Mouse (Mus musculus): ENCODE measurements at regions not wholly inside any gene's neighbourhood (a gene's known extent, or its start where the extent isn't known, plus 50 kb on each side); places are given as distances from the start of the nearest gene placed in this dataset.
A peak's percentile ranks its signal among the peaks of the same experiment; 100 is the strongest.

GRCm38 (mm10) chr4:140412312-140412930 lies 165.8 kb upstream of the Igsf21 start:
- H3K27ac ChIP-seq (ENCODE audit: low read depth): no peak overlapping the region
- H3K36me3 ChIP-seq (ENCODE audit: insufficient read depth): no peaks in the 10 kb centered on the region
- ATAC-seq (ENCODE audit: insufficient read depth): no peak
- WGBS: 42% methylated on average over 17 of the region's 17 CpGs
- H3K4me3 ChIP-seq (ENCODE audit: low read depth, low read length): no peak overlapping the region
- no peak overlapping the region for H3K4me2 ChIP-seq
- H3K9me3 ChIP-seq (ENCODE audit: low read depth, low read length): no peaks in the 10 kb centered on the region
- H3K4me1 ChIP-seq (ENCODE audit: insufficient read depth): no peaks in the 10 kb centered on the region
- DNase-seq: no peak
- no peak overlapping the region for H3K9ac ChIP-seq
- H3K27me3 ChIP-seq (ENCODE audit: insufficient read depth, low read length): no peaks in the 10 kb centered on the region
- no peak for TF ChIP-seq CTCF (IDR thresholded peaks at IDR 0.05; ENCODE audit: low read depth)

DNA sequence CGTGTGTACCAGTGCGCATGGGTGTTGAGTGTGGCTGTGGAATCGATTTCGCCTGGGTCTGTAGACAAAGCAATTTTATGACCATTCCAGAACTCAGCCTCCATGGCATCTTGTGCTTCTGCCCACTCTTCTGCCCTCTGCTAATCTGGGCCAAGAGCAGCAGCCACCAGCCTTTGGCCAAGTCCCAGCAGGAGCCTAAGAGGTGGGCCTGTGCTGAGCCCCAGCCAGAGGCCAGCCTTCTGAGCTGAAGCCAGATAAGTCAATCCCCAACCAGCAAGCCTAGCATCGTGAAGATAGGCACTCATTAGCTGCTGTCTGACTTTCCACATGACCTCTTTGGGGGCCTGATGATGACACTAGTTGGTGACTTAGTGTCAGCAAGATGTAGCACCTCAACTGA lies 161.9 kb upstream of the Igsf21 start:
- Histone ChIP-seq H3K27me3 (ENCODE audit: insufficient read depth, low read length) (no peaks in the 10 kb centered on the region), H3K9ac (no peak overlapping the region), H3K27ac (ENCODE audit: low read depth) (no peak overlapping the region), H3K36me3 (ENCODE audit: insufficient read depth) (no peaks in the 10 kb centered on the region), H3K4me2 (no peak overlapping the region), H3K9me3 (ENCODE audit: low read depth, low read length) (no peaks in the 10 kb centered on the region), H3K4me1 (ENCODE audit: insufficient read depth) (no peaks in the 10 kb centered on the region), H3K4me3 (ENCODE audit: low read depth, low read length) (no peak overlapping the region)
- DNase-seq (no peak), ATAC-seq (ENCODE audit: insufficient read depth) (no peak)
- TF ChIP-seq CTCF (IDR thresholded peaks at IDR 0.05; ENCODE audit: low read depth): no peak
- 89% methylated on average over 5 of the region's 5 CpGs for WGBS

- WGBS: 70% methylated on average over 4 of the region's 4 CpGs
- DNase-seq (no peak), ATAC-seq (ENCODE audit: insufficient read depth) (no peak)
- no peak overlapping the region for H3K9ac ChIP-seq
- H3K27ac ChIP-seq (ENCODE audit: low read depth): no peak overlapping the region
- no peak overlapping the region for H3K4me2 ChIP-seq
- H3K4me1 ChIP-seq (ENCODE audit: insufficient read depth): no peaks in the 10 kb centered on the region
- no peak for TF ChIP-seq CTCF (IDR thresholded peaks at IDR 0.05; ENCODE audit: low read depth)
- H3K9me3 ChIP-seq (ENCODE audit: low read depth, low read length): no peaks in the 10 kb centered on the region
- H3K4me3 ChIP-seq (ENCODE audit: low read depth, low read length): no peak overlapping the region
- H3K36me3 ChIP-seq (ENCODE audit: insufficient read depth): no peaks in the 10 kb centered on the region
- H3K27me3 ChIP-seq (ENCODE audit: insufficient read depth, low read length): no peaks in the 10 kb centered on the region
Observed at GRCm38 (mm10) chr4:140406913-140407312, 160.3 kb upstream of the Igsf21 start.

- H3K27ac ChIP-seq (ENCODE audit: low read depth): no peak overlapping the region
- H3K4me2 ChIP-seq: no peak overlapping the region
- TF ChIP-seq CTCF (IDR thresholded peaks at IDR 0.05; ENCODE audit: low read depth): peak; percentile 73
- ATAC-seq (ENCODE audit: insufficient read depth) (peak; percentile 79; the same call in 1 of the 2 replicates), DNase-seq (peak; percentile 76)
- H3K9ac ChIP-seq: no peak overlapping the region
- no peaks in the 10 kb centered on the region for H3K9me3 ChIP-seq (ENCODE audit: low read depth, low read length)
- 21% methylated on average over 7 of the region's 7 CpGs for WGBS
- H3K27me3 ChIP-seq (ENCODE audit: insufficient read depth, low read length): no peaks in the 10 kb centered on the region
- H3K4me3 ChIP-seq (ENCODE audit: low read depth, low read length): no peak overlapping the region
- H3K4me1 ChIP-seq (ENCODE audit: insufficient read depth): no peaks in the 10 kb centered on the region
- no peaks in the 10 kb centered on the region for H3K36me3 ChIP-seq (ENCODE audit: insufficient read depth)
Observed at GRCm38 (mm10) chr4:140405993-140406881, 159.7 kb upstream of the Igsf21 start.

GRCm38 (mm10) chr4:140405427-140405826 lies 158.8 kb upstream of the Igsf21 start:
- 60% methylated on average over 9 of the region's 9 CpGs for WGBS
- ATAC-seq (ENCODE audit: insufficient read depth): no peak

GRCm38 (mm10) chr4:140403128-140403527 lies 156.5 kb upstream of the Igsf21 start:
- Histone ChIP-seq H3K9ac (no peak overlapping the region), H3K9me3 (ENCODE audit: low read depth, low read length) (no peaks in the 10 kb centered on the region), H3K4me1 (ENCODE audit: insufficient read depth) (no peaks in the 10 kb centered on the region), H3K36me3 (ENCODE audit: insufficient read depth) (no peaks in the 10 kb centered on the region), H3K27me3 (ENCODE audit: insufficient read depth, low read length) (no peaks in the 10 kb centered on the region), H3K4me2 (no peak overlapping the region), H3K4me3 (ENCODE audit: low read depth, low read length) (no peak overlapping the region), H3K27ac (ENCODE audit: low read depth) (no peak overlapping the region)
- no peak for TF ChIP-seq CTCF (IDR thresholded peaks at IDR 0.05; ENCODE audit: low read depth)
- WGBS: 35% methylated on average over 8 of the region's 8 CpGs
- no peak for DNase-seq
- no peak for ATAC-seq (ENCODE audit: insufficient read depth)

More at GRCm38 (mm10) chr4:140405427-140405826, 158.8 kb upstream of the Igsf21 start:
- DNase-seq: no peak
- Histone ChIP-seq H3K4me1 (ENCODE audit: insufficient read depth) (no peaks in the 10 kb centered on the region), H3K9me3 (ENCODE audit: low read depth, low read length) (no peaks in the 10 kb centered on the region), H3K4me2 (no peak overlapping the region), H3K4me3 (ENCODE audit: low read depth, low read length) (no peak overlapping the region), H3K36me3 (ENCODE audit: insufficient read depth) (no peaks in the 10 kb centered on the region), H3K27me3 (ENCODE audit: insufficient read depth, low read length) (no peaks in the 10 kb centered on the region), H3K9ac (no peak overlapping the region), H3K27ac (ENCODE audit: low read depth) (no peak overlapping the region)
- no peak for TF ChIP-seq CTCF (IDR thresholded peaks at IDR 0.05; ENCODE audit: low read depth)

- ATAC-seq (ENCODE audit: insufficient read depth) (no peak), DNase-seq (no peak)
- TF ChIP-seq CTCF (IDR thresholded peaks at IDR 0.05; ENCODE audit: low read depth): no peak
- Histone ChIP-seq H3K4me1 (ENCODE audit: insufficient read depth) (no peaks in the 10 kb centered on the region), H3K4me3 (ENCODE audit: low read depth, low read length) (no peak overlapping the region), H3K27ac (ENCODE audit: low read depth) (no peak overlapping the region), H3K9me3 (ENCODE audit: low read depth, low read length) (no peaks in the 10 kb centered on the region), H3K9ac (no peak overlapping the region), H3K4me2 (no peak overlapping the region), H3K27me3 (ENCODE audit: insufficient read depth, low read length) (no peaks in the 10 kb centered on the region), H3K36me3 (ENCODE audit: insufficient read depth) (no peaks in the 10 kb centered on the region)
- WGBS: 64% methylated on average over 7 of the region's 7 CpGs
Observed at GRCm38 (mm10) chr4:140402319-140402718, 155.7 kb upstream of the Igsf21 start.

Measured in lung, embryonic 14.5 days (tissue).